Mouse (Mus musculus) midbrain, embryonic 14.5 days (tissue): Measurements from ENCODE around the gene Spo11. TPM values are rescaled to one million over a fixed set of nuclear protein-coding genes. Genes with fewer than 3 reads are reported as not detected.

Experiments
- ATAC-seq: fragments of 200-750 bp; cut with Nextera tagmentation; 2 replicates; pipeline ENCODE4 v1.8.0; 2017; ENCODE audit warnings: moderate number of reproducible peaks, moderate library complexity; ENCODE audit not compliant: low FRiP score, low TSS enrichment
- DNase-seq: peaks from one replicate; pipeline ENCODE4 v3.0.0-alpha.2; 2015
- H3K27ac ChIP-seq: fragments of 300-500 bp; sonication (generic); replicated peaks from 2 replicates; pipeline ENCODE4 v1.5.1; 2014; ENCODE audit warnings: mild to moderate bottlenecking, low read depth, low read length, moderate library complexity
- H3K27me3 ChIP-seq: fragments of 300-500 bp; sonication (generic); 2 replicates; pipeline ENCODE4 v1.6.1; 2014; ENCODE audit warnings: low read length, control low read depth, mixed read lengths; ENCODE audit not compliant: control insufficient read depth, insufficient read depth
- H3K36me3 ChIP-seq: fragments of 300-500 bp; sonication (generic); 2 replicates; pipeline ENCODE4 v1.6.1; 2014; ENCODE audit warnings: low read length, control low read depth; ENCODE audit not compliant: control insufficient read depth, insufficient read depth
- H3K4me1 ChIP-seq: fragments of 300-500 bp; sonication (generic); 2 replicates; pipeline ENCODE4 v1.6.1; 2014; ENCODE audit warnings: mild to moderate bottlenecking, antibody characterized with exemption, low read length, control low read depth; ENCODE audit not compliant: control insufficient read depth, insufficient read depth
- H3K4me2 ChIP-seq: fragments of 300-500 bp; sonication (generic); 2 replicates; pipeline ENCODE4 v1.6.1; 2014; ENCODE audit warnings: mild to moderate bottlenecking, low read length, moderate library complexity
- H3K4me3 ChIP-seq: fragments of 300-500 bp; sonication (generic); replicated peaks from 2 replicates; pipeline ENCODE4 v1.5.1; 2014; ENCODE audit warnings: low read depth, low read length
- H3K9ac ChIP-seq: fragments of 300-500 bp; sonication (generic); replicated peaks from 2 replicates; pipeline ENCODE4 v1.6.1; 2014; ENCODE audit warnings: mild to moderate bottlenecking, low read length, moderate library complexity
- H3K9me3 ChIP-seq: fragments of 300-500 bp; sonication (generic); 2 replicates; pipeline ENCODE4 v1.6.1; 2016; ENCODE audit warnings: low read length, control low read depth, mixed read lengths; ENCODE audit not compliant: control insufficient read depth
- WGBS: fragments of 180-500 bp; shearing (Covaris S2); extraction: QIAGEN DNeasy Blood & Tissue Kit; methylation state at CpG from one replicate; pipeline ENCODE4 v1.1.7; 2014; 5-methylcytosine and 5-hydroxymethylcytosine counted together
- polyA plus RNA-seq: library from polyadenylated mRNA; unstranded; fragments of >200 nt; fragmentation: Nextera tagmentation; extraction: Ambion mirVana; gene quantifications from 2 replicates; pipeline ENCODE4 v1.2.1, GENCODE M21; 2014

The Spo11 gene
- polyA plus RNA-seq, 1 experiment from 2014 or later = 0.68 TPM

DNA sequence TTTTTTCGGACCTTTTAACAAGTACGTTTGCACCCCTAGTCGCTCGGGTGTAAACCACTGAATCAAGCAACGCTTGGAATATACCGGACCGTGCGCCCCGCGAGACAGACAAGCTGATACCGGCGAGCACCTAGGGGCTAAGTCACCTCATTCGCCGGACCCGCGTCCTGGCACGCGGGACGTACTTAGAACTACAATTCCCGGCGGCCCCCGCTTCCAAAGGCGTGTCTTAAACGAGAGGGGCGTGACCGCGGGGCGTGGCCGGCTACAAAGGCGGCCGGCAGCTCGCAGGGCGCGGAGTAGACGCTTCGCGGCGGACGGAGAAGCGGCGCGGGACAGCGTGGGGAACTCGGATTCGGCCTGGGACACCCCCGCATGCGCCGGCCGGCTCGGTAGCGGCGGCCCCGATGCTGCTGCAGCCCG is 44.1 kb downstream of the Spo11 start:
- DNase-seq (peak; percentile 97), ATAC-seq (peak; percentile 87)
- Histone ChIP-seq H3K9me3 (no peaks in the 10 kb centered on the region), H3K27ac (peak overlapping the region; percentile 70), H3K4me3 (peak overlapping the region; percentile 82), H3K4me2 (peak overlapping the region; percentile 90), H3K36me3 (no peaks in the 10 kb centered on the region), H3K9ac (peak overlapping the region; percentile 73), H3K4me1 (peaks cover 45% of the 10 kb centered on the region), H3K27me3 (peaks cover 34% of the 10 kb centered on the region)
- under 1% methylated on average over 54 of the region's 54 CpGs for WGBS

GRCm38 (mm10) chr2:173022056-173022681 is 44.7 kb downstream of the Spo11 start:
- peak; percentile 83 for DNase-seq
- Histone ChIP-seq H3K27ac (peak overlapping the region; percentile 70), H3K36me3 (no peaks in the 10 kb centered on the region), H3K4me2 (peak overlapping the region; percentile 90), H3K27me3 (peaks cover 34% of the 10 kb centered on the region), H3K9me3 (no peaks in the 10 kb centered on the region), H3K4me1 (peaks cover 45% of the 10 kb centered on the region), H3K4me3 (peak overlapping the region; percentile 82), H3K9ac (peak overlapping the region; percentile 73)
- peak; percentile 68 for ATAC-seq
- whole genome bisulfite sequencing = under 1% methylated on average over 51 of the region's 51 CpGs

- ATAC-seq (no peak), DNase-seq (peak; percentile 26)
- Histone ChIP-seq H3K36me3 (0 out of 2 replicates have a peak, but pooled peaks cover 4% of the 10 kb centered on the region), H3K9me3 (no peaks in the 10 kb centered on the region), H3K4me3 (peak overlapping the region; percentile 82), H3K9ac (peak overlapping the region; percentile 73), H3K27ac (no peak overlapping the region), H3K4me2 (peak overlapping the region; percentile 90), H3K4me1 (peaks cover 45% of the 10 kb centered on the region), H3K27me3 (peaks cover 34% of the 10 kb centered on the region)
- 14% methylated on average over 10 of the region's 10 CpGs for WGBS
Observed at GRCm38 (mm10) chr2:173022813-173023212, 45.3 kb downstream of the Spo11 start.

DNA sequence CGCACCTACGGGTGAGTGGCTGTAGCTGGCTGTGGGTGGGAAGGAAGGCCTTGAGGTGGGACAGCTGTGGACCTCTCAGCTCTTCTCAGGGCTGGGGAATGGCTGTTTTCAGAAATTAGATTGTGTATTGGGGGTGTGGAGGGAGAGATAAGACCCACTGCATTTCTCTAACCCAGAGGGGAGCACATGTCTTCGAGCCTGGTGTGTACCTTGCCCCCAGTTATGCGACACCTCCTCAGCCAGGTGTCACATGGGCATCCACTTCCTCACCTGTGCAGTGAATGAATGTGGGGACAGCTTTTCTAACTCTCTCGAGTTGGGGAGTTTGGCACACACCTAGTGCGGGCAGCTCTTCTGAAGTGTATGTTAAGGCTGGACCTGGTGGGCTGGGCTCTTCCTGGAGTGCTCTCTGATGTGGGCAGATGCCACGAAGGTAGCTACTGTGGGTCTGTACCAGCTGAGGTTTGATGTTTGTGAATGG is 45.9 kb downstream of the Spo11 start:
- Histone ChIP-seq H3K4me2 (peak overlapping the region; percentile 90), H3K4me1 (peaks cover 48% of the 10 kb centered on the region), H3K36me3 (peaks cover 9% of the 10 kb centered on the region; the same call in 1 of the 2 replicates), H3K27ac (no peak overlapping the region), H3K9me3 (no peaks in the 10 kb centered on the region), H3K4me3 (peak overlapping the region; percentile 82), H3K27me3 (peaks cover 30% of the 10 kb centered on the region), H3K9ac (peak overlapping the region; percentile 73; the same call in 1 of the 2 replicates)
- DNase-seq (no peak), ATAC-seq (no peak)
- WGBS = 90% methylated on average over 7 of the region's 7 CpGs

- no peak overlapping the region; the same call in 1 of the 2 replicates for H3K4me2 ChIP-seq
- no peaks in the 10 kb centered on the region for H3K9me3 ChIP-seq
- H3K4me3 ChIP-seq = no peak overlapping the region
- no peak for DNase-seq
- 80% methylated on average over 4 of the region's 4 CpGs for WGBS
- peaks cover 25% of the 10 kb centered on the region for H3K27me3 ChIP-seq
- H3K27ac ChIP-seq = no peak overlapping the region
- peaks cover 13% of the 10 kb centered on the region; the same call in 1 of the 2 replicates for H3K36me3 ChIP-seq
- peaks cover 48% of the 10 kb centered on the region for H3K4me1 ChIP-seq
- H3K9ac ChIP-seq = no peak overlapping the region
- no peak for ATAC-seq
Observed at GRCm38 (mm10) chr2:173023966-173024365, 46.5 kb downstream of the Spo11 start.

GRCm38 (mm10) chr2:173024392-173024791 is 46.9 kb downstream of the Spo11 start:
- no peak overlapping the region for H3K4me2 ChIP-seq
- ATAC-seq (no peak), DNase-seq (no peak)
- 66% methylated on average over 8 of the region's 8 CpGs for WGBS
- no peak overlapping the region for H3K27ac ChIP-seq
- H3K9ac ChIP-seq = no peak overlapping the region
- peaks cover 13% of the 10 kb centered on the region; the same call in 1 of the 2 replicates for H3K36me3 ChIP-seq
- H3K4me1 ChIP-seq = peaks cover 48% of the 10 kb centered on the region
- H3K27me3 ChIP-seq = peaks cover 20% of the 10 kb centered on the region
- H3K4me3 ChIP-seq = no peak overlapping the region
- H3K9me3 ChIP-seq = no peaks in the 10 kb centered on the region

GRCm38 (mm10) chr2:173024938-173025337 is 47.4 kb downstream of the Spo11 start:
- WGBS = 25% methylated on average over 4 of the region's 4 CpGs
- ATAC-seq = no peak
- H3K27me3 ChIP-seq = peaks cover 15% of the 10 kb centered on the region
- no peak overlapping the region for H3K4me2 ChIP-seq
- no peaks in the 10 kb centered on the region for H3K9me3 ChIP-seq
- H3K9ac ChIP-seq = no peak overlapping the region
- H3K36me3 ChIP-seq = peaks cover 18% of the 10 kb centered on the region; the same call in 1 of the 2 replicates
- peak; percentile 25 for DNase-seq
- 0 out of 2 replicates have a peak overlapping the region, but pooled peaks have one; percentile 17 for H3K27ac ChIP-seq
- H3K4me3 ChIP-seq = no peak overlapping the region
- H3K4me1 ChIP-seq = peaks cover 44% of the 10 kb centered on the region

DNA sequence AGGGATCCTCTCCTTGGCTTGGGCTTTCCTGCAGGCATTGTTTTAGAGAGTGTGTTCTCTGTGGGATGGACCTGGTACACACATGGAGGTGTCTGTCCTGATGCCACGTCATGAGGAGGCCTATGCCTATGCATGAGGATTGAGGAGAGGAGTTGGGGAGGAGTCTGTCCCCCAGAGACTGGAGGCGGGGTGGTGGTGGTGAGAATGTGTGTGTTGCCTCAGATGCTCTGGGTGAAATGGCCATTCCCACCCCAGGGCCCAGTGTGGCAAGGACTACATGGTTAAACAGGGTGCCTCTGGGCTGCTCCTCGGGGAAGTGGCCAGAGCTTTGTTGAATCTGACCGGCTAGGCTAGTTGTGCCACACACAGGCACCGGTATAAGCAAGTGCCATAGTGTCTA is 48.8 kb downstream of the Spo11 start:
- WGBS = 85% methylated on average over 5 of the region's 5 CpGs
- no peak overlapping the region for H3K4me2 ChIP-seq
- no peak overlapping the region for H3K27ac ChIP-seq
- ATAC-seq (no peak), DNase-seq (no peak)
- H3K4me3 ChIP-seq = no peak overlapping the region
- peaks cover 38% of the 10 kb centered on the region for H3K4me1 ChIP-seq
- H3K9ac ChIP-seq = no peak overlapping the region
- peaks cover 30% of the 10 kb centered on the region for H3K36me3 ChIP-seq
- peaks cover 2% of the 10 kb centered on the region for H3K27me3 ChIP-seq
- H3K9me3 ChIP-seq = no peaks in the 10 kb centered on the region

- Histone ChIP-seq H3K4me2 (no peak overlapping the region), H3K4me3 (no peak overlapping the region), H3K9me3 (no peaks in the 10 kb centered on the region), H3K27me3 (no peaks in the 10 kb centered on the region), H3K9ac (no peak overlapping the region), H3K4me1 (peaks cover 38% of the 10 kb centered on the region), H3K36me3 (peaks cover 35% of the 10 kb centered on the region), H3K27ac (no peak overlapping the region)
- ATAC-seq (no peak), DNase-seq (no peak)
- 83% methylated on average over 3 of the region's 3 CpGs for WGBS
Observed at GRCm38 (mm10) chr2:173026688-173027131, 49.2 kb downstream of the Spo11 start.
